Mouse (Mus musculus) embryonic fibroblast, embryonic 13.5 days (primary cell): ENCODE measurements at regions not wholly inside any gene's neighbourhood (a gene's known extent, or its start where the extent isn't known, plus 50 kb on each side); places are given as distances from the start of the nearest gene placed in this dataset.

ENCODE experiments used
- CTCF ChIP-seq: IDR thresholded peaks from 2 replicates; pipeline ENCODE4 v1.5.1; 2011; ENCODE audit warnings: mild to moderate bottlenecking, control low read depth, low read length, moderate library complexity, borderline replicate concordance; ENCODE audit not compliant: insufficient read depth
- POLR2A ChIP-seq: IDR thresholded peaks from 2 replicates; pipeline ENCODE4 v1.6.1; 2011; ENCODE audit warnings: low read depth, mild to moderate bottlenecking, control low read depth, low read length, moderate library complexity

- no peak for TF ChIP-seq CTCF
- TF ChIP-seq POLR2A: no peak
Observed at GRCm38 (mm10) chr3:151899094-151899493, 61.7 kb upstream of the Ptgfr start.
